In the genomic region with DNA sequence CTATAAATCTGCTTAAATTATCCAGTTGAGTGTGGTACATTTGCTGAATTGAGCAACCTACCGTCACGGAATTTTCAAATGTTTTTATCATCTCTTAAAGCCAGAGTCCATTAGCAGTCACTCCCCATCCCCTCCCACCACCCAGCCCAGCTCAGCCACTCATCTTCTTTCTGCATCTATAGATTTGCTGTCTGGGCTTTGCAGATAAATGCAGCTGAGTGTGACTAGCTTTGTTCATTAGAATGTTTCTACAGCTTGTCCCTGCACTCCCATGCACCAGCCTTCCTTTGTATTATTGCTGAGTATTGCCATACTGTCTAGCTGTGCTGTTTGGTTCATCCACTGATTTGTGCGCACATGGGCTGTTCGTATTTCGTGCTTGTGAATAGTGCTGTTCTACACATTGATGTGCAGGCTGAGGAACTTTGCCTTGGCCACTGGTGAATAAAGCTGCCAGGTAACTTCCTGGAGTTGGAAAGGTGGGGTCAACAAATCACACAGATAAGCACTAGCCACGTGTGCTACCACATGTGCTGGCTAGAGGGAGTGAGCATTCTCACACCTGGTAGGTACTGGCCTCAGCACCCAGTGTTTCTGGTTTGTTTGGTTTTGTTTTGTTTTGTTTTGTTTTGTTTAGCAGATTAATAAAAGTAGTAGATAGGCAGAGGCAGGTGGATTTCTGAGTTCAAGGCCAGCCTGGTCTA, we compare ENCODE assay signal across 1 mouse cellular context.
A peak's percentile ranks its signal among the peaks of the same experiment; 100 is the strongest.
TF ChIP-seq lines count a peak whose summit lies in the region.

No protein-coding gene starts in this region.

TF ChIP-seq in MEL, 35 proteins besides CTCF, POLR2A, EP300 and RAD21 (continued from another document):
- no peak for TF ChIP-seq POLR2AphosphoS2 (IDR thresholded peaks at IDR 0.05; ENCODE audit: low read length)
- no peak for TF ChIP-seq ZC3H11A (IDR thresholded peaks at IDR 0.05; ENCODE audit: low read depth, low read length)
- TF ChIP-seq MXI1 (IDR thresholded peaks at IDR 0.05; ENCODE audit: low read depth, low read length), result peak; percentile 67
- TF ChIP-seq BHLHE40 (IDR thresholded peaks at IDR 0.05; ENCODE audit: borderline replicate concordance, low read depth, low read length), result peak; percentile 79
- TF ChIP-seq SMC3 (IDR thresholded peaks at IDR 0.05; ENCODE audit: low read depth, low read length), result no peak
- TF ChIP-seq USF1 (IDR thresholded peaks at IDR 0.05; ENCODE audit: low read depth, low read length), result peak; percentile 45; the same call in 1 of the 2 replicates
- peak; percentile 60 for TF ChIP-seq SIN3A (IDR thresholded peaks at IDR 0.05; ENCODE audit: low read length)
- TF ChIP-seq ZKSCAN1 (IDR thresholded peaks at IDR 0.05; ENCODE audit: low read depth, low read length), result no peak
- peak; percentile 60; the same call in 1 of the 2 replicates for TF ChIP-seq MAZ (IDR thresholded peaks at IDR 0.05; ENCODE audit: low read depth, low read length)
- TF ChIP-seq JUND (IDR thresholded peaks at IDR 0.05; ENCODE audit: low read depth, low read length), result no peak
- no peak; the same call in 1 of the 2 replicates for TF ChIP-seq MEF2A (IDR thresholded peaks at IDR 0.05; ENCODE audit: extremely low read depth, insufficient replicate concordance, low read depth, low read length, poor library complexity, severe bottlenecking)
- TF ChIP-seq NRF1 (IDR thresholded peaks at IDR 0.05; ENCODE audit: insufficient read depth, low read depth, low read length, poor library complexity, severe bottlenecking), result no peak
- TF ChIP-seq E2F4 (IDR thresholded peaks at IDR 0.05; ENCODE audit: borderline replicate concordance, low read depth, low read length), result no peak
- TF ChIP-seq NELFE (IDR thresholded peaks at IDR 0.05; ENCODE audit: low read depth, low read length), result no peak
- TF ChIP-seq UBTF (IDR thresholded peaks at IDR 0.05; ENCODE audit: borderline replicate concordance, insufficient read depth, low read depth, low read length), result no peak
- no peak for TF ChIP-seq GABPA (IDR thresholded peaks at IDR 0.05; ENCODE audit: low read depth, low read length)
- TF ChIP-seq ZNF384 (IDR thresholded peaks at IDR 0.05; ENCODE audit: low read depth, low read length), result no peak
- peak; percentile 55 for TF ChIP-seq TAL1 (IDR thresholded peaks at IDR 0.05; ENCODE audit: low read length)
- TF ChIP-seq ETS1 (IDR thresholded peaks at IDR 0.05; ENCODE audit: low read depth, low read length), result peak; percentile 76
TF ChIP-seq in MEL: peak in this region for 16.
